8 mouse cellular contexts compared by ENCODE assay signal in the genomic region with DNA sequence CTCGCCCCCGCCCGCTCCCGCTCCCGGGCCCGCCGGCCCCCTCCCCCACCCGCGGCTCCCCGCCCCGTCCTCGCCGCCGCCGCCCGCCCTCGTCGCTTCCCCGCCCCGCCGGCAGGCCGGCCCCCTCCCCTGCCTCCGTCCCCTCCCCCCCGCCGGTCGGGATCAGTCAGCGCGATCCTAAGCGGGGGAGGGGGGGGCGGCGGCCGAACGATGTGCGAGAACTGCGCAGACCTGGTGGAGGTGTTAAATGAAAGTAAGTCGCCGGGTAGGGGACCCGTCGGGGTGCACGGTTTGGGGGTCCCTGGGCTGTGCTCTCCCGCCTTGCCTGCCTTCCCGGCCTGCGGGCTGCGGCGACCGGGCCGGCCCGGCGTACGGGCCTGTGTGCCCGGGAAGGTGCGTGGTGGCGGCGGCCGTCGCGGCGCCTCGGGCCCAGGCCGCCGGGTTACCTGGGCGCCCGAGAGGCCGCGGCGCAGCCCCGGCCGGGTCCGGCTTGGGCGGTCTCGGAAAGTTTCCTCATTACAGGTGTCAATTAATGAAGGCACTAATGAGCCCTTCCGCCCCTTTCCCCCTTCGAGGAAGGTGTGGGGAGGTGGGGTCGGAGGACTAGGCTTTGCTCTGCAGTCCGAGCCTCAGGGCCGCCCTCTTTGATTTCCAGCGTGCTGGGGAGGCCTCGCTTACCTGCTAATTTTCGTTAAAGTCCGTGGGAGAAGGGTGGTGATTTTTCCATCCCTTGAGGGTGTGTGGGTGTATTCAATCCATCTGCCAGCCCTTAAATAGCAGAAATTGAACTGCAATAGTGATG. TPM values are rescaled to one million over a fixed set of nuclear protein-coding genes. Genes with fewer than 3 reads are reported as not detected.
A peak's percentile ranks its signal among the peaks of the same experiment; 100 is the strongest.
DNase-seq lines count a peak whose midpoint lies in the region; ATAC-seq and TF ChIP-seq lines count a peak whose summit lies in the region.

A gene (plus strand): TSS at position 132 of the 802 bp plus-strand sequence.

- H3K9me3 ChIP-seq in hindbrain, embryonic 16.5 days (ENCODE audit: control insufficient read depth, low read length), result no peaks in the 10 kb centered on the region

- H3K27ac ChIP-seq in gastrocnemius, adult 2 months, result peak within 1 kb of the TSS; percentile 100
- peak within 1 kb of the TSS; percentile 95 for H3K27ac ChIP-seq in hindbrain, embryonic 16.5 days (ENCODE audit: low read depth, low read length)

- no peaks in the 10 kb centered on the region for H3K27me3 ChIP-seq in hindbrain, embryonic 16.5 days (replicated peaks; ENCODE audit: control insufficient read depth, insufficient read depth, low read length)

- under 1% methylated on average over 45 of the region's 80 CpGs for WGBS in hindbrain, embryonic 16.5 days

- peak within 1 kb of the TSS; percentile 98 for H3K9ac ChIP-seq in hindbrain, embryonic 16.5 days (ENCODE audit: low read depth, low read length)

- DNase-seq in WW6 (ENCODE audit: low read depth, low spot score), result peak; percentile 48
- peak; percentile 84 to 87 for DNase-seq in cerebellum, postnatal 14 days
- DNase-seq in gastrocnemius, adult 2 months, result peak; percentile 90
- peak; percentile 20 to 90 for DNase-seq in left cerebral cortex, postnatal 10 days (ENCODE audit: extremely low spot score in 1 of 2, low spot score in 2 of 2)
- peak; percentile 72 for DNase-seq in right cerebral cortex, postnatal 14 days
- DNase-seq in urinary bladder, postnatal 36 days (ENCODE audit: low spot score in 2 of 2), result peak; percentile 30 to 64

- TF ChIP-seq CTCF in gastrocnemius, adult 2 months (IDR thresholded peaks at IDR 0.05), result no peak

- ATAC-seq in hindbrain, embryonic 16.5 days, result peak; percentile 48; the same call in 1 of the 2 replicates
- ATAC-seq in megakaryocyte progenitor cell, adult 5-6 weeks (replicated peaks; ENCODE audit: poor library complexity), result 0 out of 2 replicates have a peak, but pooled peaks have one; percentile 9

- H3K4me3 ChIP-seq in gastrocnemius, adult 2 months, result peak within 1 kb of the TSS; percentile 97
- peak within 1 kb of the TSS; percentile 95 for H3K4me3 ChIP-seq in hindbrain, embryonic 16.5 days (ENCODE audit: low read length)

- intact Hi-C loops in gastrocnemius, adult 2 months (cut with DNase I), result no loop called here
- intact Hi-C loops in left cerebral cortex, postnatal 10 days (cut with DNase I), result no loop called here

- H3K36me3 ChIP-seq in hindbrain, embryonic 16.5 days (ENCODE audit: control insufficient read depth, insufficient read depth, low read length), result no peaks in the 10 kb centered on the region

- peaks cover 9% of the 10 kb centered on the region for H3K4me1 ChIP-seq in hindbrain, embryonic 16.5 days (ENCODE audit: control insufficient read depth, insufficient read depth, low read depth, low read length)

- peak within 1 kb of the TSS; percentile 65 for H3K4me2 ChIP-seq in hindbrain, embryonic 16.5 days (ENCODE audit: low read length)

RNA-seq across cellular contexts. Expression of the gene that starts here (rescaled TPM):
- total RNA-seq in gastrocnemius, adult 2 months (2021), result 10 to 100 TPM; 38.7 to 44.2 TPM
- polyA plus RNA-seq in hindbrain, embryonic 16.5 days (2015; fragmentation: Nextera tagmentation; extraction: Ambion mirVana), result 26.3 and 27.1 TPM in 2 replicates
- 100 to 1,000 TPM; 125 to 127 TPM for total RNA-seq in left cerebral cortex, postnatal 10 days (2021)
- total RNA-seq in megakaryocyte progenitor cell, adult 5-6 weeks (2015), result 62.5 and 67.2 TPM in 2 replicates
- 34.1 and 48.3 TPM in 2 replicates for total RNA-seq in megakaryocyte progenitor cell, adult 5-6 weeks (2017)

Comparison
In these comparisons a context has a peak if more than half of its experiments do, and no peak if none do; other contexts are left out.
1. Peak in every context shown above with its lines: DNase-seq, ATAC-seq, H3K4me3 ChIP-seq and H3K27ac ChIP-seq.